ENCODE assay signal across 11 mouse cellular contexts in the genomic region with DNA sequence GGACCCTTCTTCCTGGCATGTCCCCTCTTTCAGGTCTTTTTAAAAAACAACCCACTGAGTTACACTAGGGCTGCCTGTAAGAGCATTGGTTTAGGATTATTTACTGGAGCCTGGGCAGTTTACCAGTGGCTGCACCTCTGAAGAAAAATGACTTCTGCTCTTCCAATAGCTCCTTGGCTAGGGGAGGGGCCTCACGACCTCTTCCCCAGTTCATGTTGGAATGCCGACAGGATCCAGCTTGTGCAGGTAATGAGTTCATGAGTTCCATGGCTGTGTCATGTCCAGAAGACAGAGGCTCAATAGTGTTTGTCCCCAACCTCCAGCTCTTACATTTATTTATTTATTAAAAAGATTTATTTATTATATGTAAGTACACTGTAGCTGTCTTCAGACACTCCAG. TPM values are rescaled to one million over a fixed set of nuclear protein-coding genes. Genes with fewer than 3 reads are reported as not detected.
DNase-seq lines count a peak whose midpoint lies in the region; ATAC-seq and TF ChIP-seq lines count a peak whose summit lies in the region.
"Had no signal": no experiment of that assay in that cellular context is flagged by ENCODE, and none has a peak within 500 bp of the region (broad histone marks: within the 10 kb centered on the region; RNA-seq: fewer than 3 reads in every experiment).

No protein-coding gene starts in this region.

- peaks cover 46% of the 10 kb centered on the region for H3K4me1 ChIP-seq in heart, postnatal 0 days (ENCODE audit: control insufficient read depth, insufficient read depth)
- no peaks in the 10 kb centered on the region for H3K4me1 ChIP-seq in lung, embryonic 14.5 days (ENCODE audit: insufficient read depth)
- H3K4me1 ChIP-seq in liver, embryonic 15.5 days (replicated peaks): peaks cover 77% of the 10 kb centered on the region

- no peak overlapping the region for H3K9ac ChIP-seq in heart, postnatal 0 days (replicated peaks; ENCODE audit: low read depth, low read length)
- H3K9ac ChIP-seq in lung, embryonic 14.5 days: no peak overlapping the region
- no peak overlapping the region for H3K9ac ChIP-seq in liver, embryonic 15.5 days
- H3K9ac ChIP-seq: limb, embryonic 13.5 days had no signal

- no peaks in the 10 kb centered on the region for H3K9me3 ChIP-seq in heart, postnatal 0 days (replicated peaks; ENCODE audit: control insufficient read depth, low read length)
- no peaks in the 10 kb centered on the region for H3K9me3 ChIP-seq in lung, embryonic 14.5 days (ENCODE audit: low read depth, low read length)
- H3K9me3 ChIP-seq in liver, embryonic 15.5 days (replicated peaks): no peaks in the 10 kb centered on the region
- H3K9me3 ChIP-seq: limb, embryonic 13.5 days had no signal

- H3K4me2 ChIP-seq in heart, postnatal 0 days (ENCODE audit: low read depth, low read length): 0 out of 2 replicates have a peak overlapping the region, but pooled peaks have one; percentile 3
- H3K4me2 ChIP-seq in lung, embryonic 14.5 days: peak overlapping the region; percentile 21; the same call in 1 of the 2 replicates
- no peak overlapping the region for H3K4me2 ChIP-seq in liver, embryonic 15.5 days
- H3K4me2 ChIP-seq: limb, embryonic 13.5 days had no signal

- no peak for TF ChIP-seq CTCF in heart, postnatal 0 days (IDR thresholded peaks at IDR 0.05; ENCODE audit: low read depth)
- no peak for TF ChIP-seq CTCF in lung, embryonic 14.5 days (IDR thresholded peaks at IDR 0.05; ENCODE audit: low read depth)

- TF ChIP-seq EP300 in heart, postnatal 0 days (IDR thresholded peaks at IDR 0.05; ENCODE audit: low read depth): no peak

- intact Hi-C loops in heart, postnatal 10 days (cut with DNase I): loop anchor here (10.0 kb wide), 1 partner anchor 279 kb away; no protein-coding TSS in a partner anchor

- H3K4me3 ChIP-seq in heart, postnatal 0 days (ENCODE audit: low read depth, low read length): no peak overlapping the region
- no peak overlapping the region for H3K4me3 ChIP-seq in lung, embryonic 14.5 days (ENCODE audit: low read depth, low read length)
- no peak overlapping the region for H3K4me3 ChIP-seq in liver, embryonic 15.5 days (replicated peaks)
- H3K4me3 ChIP-seq: heart, adult 2 months; limb, embryonic 13.5 days had no signal

- no peak for ATAC-seq in heart, postnatal 0 days (ENCODE audit: insufficient read depth, low read depth)
- no peak for ATAC-seq in lung, embryonic 14.5 days (ENCODE audit: insufficient read depth)
- no peak for ATAC-seq in liver, embryonic 15.5 days (ENCODE audit: insufficient read depth)
- no peak for ATAC-seq in erythroblast, adult 5-6 weeks (replicated peaks; ENCODE audit: low FRiP score, poor library complexity, severe bottlenecking)

- DNase-seq in adrenal gland, postnatal 10 days: peak; percentile 30
- DNase-seq in adrenal gland, adult (ENCODE audit: inconsistent age in 2 of 2, low spot score in 1 of 2): no peak
- DNase-seq in heart, postnatal 0 days (ENCODE audit: low spot score): no peak
- no peak for DNase-seq in heart, postnatal 10 days
- DNase-seq in lung, embryonic 14.5 days: no peak
- DNase-seq in lung, postnatal 25 days (ENCODE audit: low spot score): no peak
- DNase-seq: adrenal gland, adult 8-10 months had no signal

- no peaks in the 10 kb centered on the region for H3K36me3 ChIP-seq in heart, postnatal 0 days (replicated peaks; ENCODE audit: control insufficient read depth, insufficient read depth, low read length)
- peaks cover 7% of the 10 kb centered on the region; the same call in 1 of the 2 replicates for H3K36me3 ChIP-seq in lung, embryonic 14.5 days (ENCODE audit: insufficient read depth)
- peaks cover 23% of the 10 kb centered on the region for H3K36me3 ChIP-seq in liver, embryonic 15.5 days (replicated peaks)

- peak overlapping the region; percentile 57 for H3K27ac ChIP-seq in heart, postnatal 0 days (ENCODE audit: low read depth)
- H3K27ac ChIP-seq in lung, embryonic 14.5 days (ENCODE audit: low read depth): peak overlapping the region; percentile 50; the same call in 1 of the 2 replicates
- 0 out of 2 replicates have a peak overlapping the region, but pooled peaks have one; percentile 38 for H3K27ac ChIP-seq in liver, embryonic 15.5 days (replicated peaks)
- H3K27ac ChIP-seq: heart, adult 2 months; limb, embryonic 13.5 days had no signal

- H3K27me3 ChIP-seq in heart, postnatal 0 days (ENCODE audit: control insufficient read depth, insufficient read depth, low read length): no peaks in the 10 kb centered on the region
- no peaks in the 10 kb centered on the region for H3K27me3 ChIP-seq in lung, embryonic 14.5 days (ENCODE audit: insufficient read depth, low read length)
- H3K27me3 ChIP-seq in liver, embryonic 15.5 days: no peaks in the 10 kb centered on the region
- H3K27me3 ChIP-seq: limb, embryonic 13.5 days had no signal

- WGBS in heart, postnatal 0 days: 48% methylated on average over 2 of the region's 2 CpGs
- 38% methylated on average over 2 of the region's 2 CpGs for WGBS in lung, embryonic 14.5 days
- 62% methylated on average over 2 of the region's 2 CpGs for WGBS in liver, embryonic 15.5 days (ENCODE audit: insufficient replicate concordance)

RNA-seq across cellular contexts. Expression of gene Pan3, which starts 5.8 kb away (rescaled TPM):
- total RNA-seq in adrenal gland, postnatal 10 days (2021): 100 to 1,000 TPM in 1 of 2 experiments, 10 to 100 TPM in 1; 90.5 to 106 TPM
- 63.9 and 66.0 TPM in 2 replicates for total RNA-seq in heart, postnatal 0 days (2014; rRNA removed; ENCODE audit: low replicate concordance)
- 28.0 and 28.4 TPM in 2 replicates for polyA plus RNA-seq in heart, postnatal 0 days (2015; fragmentation: Nextera tagmentation; extraction: Ambion mirVana)
- total RNA-seq in heart, postnatal 10 days (2021): 10 to 100 TPM; 59.7 to 63.2 TPM
- polyA plus RNA-seq in lung, embryonic 14.5 days (2014; fragmentation: Nextera tagmentation; extraction: Ambion mirVana): 76.5 and 84.1 TPM in 2 replicates
- polyA plus RNA-seq in liver, embryonic 15.5 days (2015; fragmentation: Nextera tagmentation; extraction: Ambion mirVana): 28.7 and 30.0 TPM in 2 replicates
- total RNA-seq in erythroblast, adult 5-6 weeks (2015; ENCODE audit: low replicate concordance): 263 and 430 TPM in 2 replicates
- total RNA-seq in erythroblast, adult 5-6 weeks (2017; ENCODE audit: low replicate concordance): 228 and 241 TPM in 2 replicates

RNA-seq across cellular contexts. Expression of gene Flt3, which starts 35.5 kb away (rescaled TPM):
- total RNA-seq in adrenal gland, postnatal 10 days (2021): under 1 TPM; 0.42 to 0.72 TPM
- not detected in 2 replicates for total RNA-seq in heart, postnatal 0 days (2014; rRNA removed; ENCODE audit: low replicate concordance)
- 0.05 TPM in 1 of 2 replicates, not detected in the other for polyA plus RNA-seq in heart, postnatal 0 days (2015; fragmentation: Nextera tagmentation; extraction: Ambion mirVana)
- total RNA-seq in heart, postnatal 10 days (2021): under 1 TPM; 0.07 to 0.12 TPM
- polyA plus RNA-seq in lung, embryonic 14.5 days (2014; fragmentation: Nextera tagmentation; extraction: Ambion mirVana): 0.07 and 0.16 TPM in 2 replicates
- 1.4 and 1.8 TPM in 2 replicates for polyA plus RNA-seq in liver, embryonic 15.5 days (2015; fragmentation: Nextera tagmentation; extraction: Ambion mirVana)
- 0.84 and 1.9 TPM in 2 replicates for total RNA-seq in erythroblast, adult 5-6 weeks (2015; ENCODE audit: low replicate concordance)
- total RNA-seq in erythroblast, adult 5-6 weeks (2017; ENCODE audit: low replicate concordance): 2.8 and 4.7 TPM in 2 replicates
